Mouse (Mus musculus): ENCODE measurements around the gene Sf1. TPM values are rescaled to one million over a fixed set of nuclear protein-coding genes. Genes with fewer than 3 reads are reported as not detected.

The Sf1 gene
- polyA plus RNA-seq, 1 experiment from 2014 or later, result 58.4 TPM

DNA sequence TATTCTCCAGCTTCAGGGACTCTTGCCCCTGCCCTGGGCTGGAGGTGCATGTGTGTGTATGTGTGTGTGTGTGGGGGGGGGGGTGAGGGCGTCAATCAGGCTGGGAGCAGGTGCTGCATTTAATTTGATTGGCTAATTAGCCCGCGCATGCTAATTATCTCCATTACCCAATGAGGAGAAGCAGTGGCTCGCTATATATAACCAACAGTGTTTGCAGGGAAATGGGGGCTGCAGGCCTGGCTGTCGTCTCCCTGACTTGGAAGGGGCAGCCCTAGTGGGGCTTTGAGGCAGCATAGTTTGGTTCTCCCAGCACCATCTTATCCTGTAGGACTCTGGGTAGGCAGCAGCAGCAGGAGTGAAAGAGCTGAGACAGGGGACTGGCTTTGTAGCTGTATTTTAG is 62.1 kb downstream of the Sf1 start:
- ATAC-seq (ENCODE audit: low read depth), result no peak
- WGBS (ENCODE audit: insufficient replicate concordance), result 41% methylated on average over 5 of the region's 5 CpGs
- peaks cover 71% of the 10 kb centered on the region for H3K27me3 ChIP-seq (ENCODE audit: control insufficient read depth, insufficient read depth, low read depth, low read length)

GRCm38 (mm10) chr19:6426703-6427500 is 63.4 kb downstream of the Sf1 start:
- no peak overlapping the region for H3K4me2 ChIP-seq (ENCODE audit: low read depth, low read length)
- 19% methylated on average over 13 of the region's 13 CpGs for WGBS (ENCODE audit: insufficient replicate concordance)

More for the DNA sequence above, 62.1 kb downstream of the Sf1 start:
- Histone ChIP-seq H3K36me3 (ENCODE audit: control insufficient read depth, insufficient read depth) (no peaks in the 10 kb centered on the region), H3K27ac (ENCODE audit: low read length) (no peak overlapping the region), H3K9ac (ENCODE audit: low read depth, low read length) (no peak overlapping the region), H3K9me3 (replicated peaks; ENCODE audit: control insufficient read depth, low read length) (no peaks in the 10 kb centered on the region), H3K4me2 (ENCODE audit: low read depth, low read length) (no peak overlapping the region), H3K4me3 (ENCODE audit: low read depth, low read length) (no peak overlapping the region), H3K4me1 (ENCODE audit: control insufficient read depth, low read depth, low read length) (peaks cover 4% of the 10 kb centered on the region)

More at GRCm38 (mm10) chr19:6426703-6427500, 63.4 kb downstream of the Sf1 start:
- Histone ChIP-seq H3K4me3 (ENCODE audit: low read depth, low read length) (no peak overlapping the region), H3K9ac (ENCODE audit: low read depth, low read length) (no peak overlapping the region), H3K4me1 (ENCODE audit: control insufficient read depth, low read depth, low read length) (peaks cover 4% of the 10 kb centered on the region), H3K27me3 (ENCODE audit: control insufficient read depth, insufficient read depth, low read depth, low read length) (peaks cover 71% of the 10 kb centered on the region), H3K36me3 (ENCODE audit: control insufficient read depth, insufficient read depth) (no peaks in the 10 kb centered on the region), H3K9me3 (replicated peaks; ENCODE audit: control insufficient read depth, low read length) (no peaks in the 10 kb centered on the region), H3K27ac (ENCODE audit: low read length) (no peak overlapping the region)
- ATAC-seq (ENCODE audit: low read depth), result no peak

Small RNA genes within 50 kb of the gene (microRNA-seq; reads per million reads assigned to microRNA genes)
- gene Mir6989, result 2.0 reads per million

Other genes starting within 250 kb of the Sf1 start
- gene Sac3d1, start 245.0 kb upstream of the Sf1 start, polyA plus RNA-seq (2015; fragmentation: Nextera tagmentation; extraction: Ambion mirVana), result 16.5 and 16.8 TPM in 2 replicates
- gene Snx15, start 235.4 kb upstream of the Sf1 start, polyA plus RNA-seq (2015; fragmentation: Nextera tagmentation; extraction: Ambion mirVana), result 54.8 and 61.2 TPM in 2 replicates
- 0.09 and 0.66 TPM in 2 replicates for gene Batf2, start 222.7 kb upstream of the Sf1 start, polyA plus RNA-seq (2015; fragmentation: Nextera tagmentation; extraction: Ambion mirVana)
- gene Arl2, start 222.1 kb upstream of the Sf1 start, polyA plus RNA-seq (2015; fragmentation: Nextera tagmentation; extraction: Ambion mirVana), result 23.5 and 25.1 TPM in 2 replicates
- gene Majin, start 179.3 kb upstream of the Sf1 start, polyA plus RNA-seq (2015; fragmentation: Nextera tagmentation; extraction: Ambion mirVana), result not detected in 2 replicates
- gene Gpha2, start 137.3 kb upstream of the Sf1 start, polyA plus RNA-seq (2015; fragmentation: Nextera tagmentation; extraction: Ambion mirVana), result not detected in 2 replicates
- 3.5 and 3.7 TPM in 2 replicates for gene Ppp2r5b, start 127.8 kb upstream of the Sf1 start, polyA plus RNA-seq (2015; fragmentation: Nextera tagmentation; extraction: Ambion mirVana)
- 4.9 and 6.1 TPM in 2 replicates for gene Atg2a, start 122.0 kb upstream of the Sf1 start, polyA plus RNA-seq (2015; fragmentation: Nextera tagmentation; extraction: Ambion mirVana)
- gene Ehd1, start 87.0 kb upstream of the Sf1 start, polyA plus RNA-seq (2015; fragmentation: Nextera tagmentation; extraction: Ambion mirVana), result 62.1 and 68.6 TPM in 2 replicates
- gene Cdc42bpg, start 57.2 kb upstream of the Sf1 start, polyA plus RNA-seq (2015; fragmentation: Nextera tagmentation; extraction: Ambion mirVana), result 0.34 and 0.40 TPM in 2 replicates
- gene Men1, start 28.7 kb upstream of the Sf1 start, polyA plus RNA-seq (2015; fragmentation: Nextera tagmentation; extraction: Ambion mirVana), result 19.5 and 21.0 TPM in 2 replicates
- gene Map4k2, start 22.6 kb upstream of the Sf1 start, polyA plus RNA-seq (2015; fragmentation: Nextera tagmentation; extraction: Ambion mirVana), result 8.2 and 8.6 TPM in 2 replicates
- 5.8 and 11.2 TPM in 2 replicates for gene Pygm, start 20.7 kb downstream of the Sf1 start, polyA plus RNA-seq (2015; fragmentation: Nextera tagmentation; extraction: Ambion mirVana)
- gene Rasgrp2, start 35.6 kb downstream of the Sf1 start, polyA plus RNA-seq (2015; fragmentation: Nextera tagmentation; extraction: Ambion mirVana), result 78.8 and 81.7 TPM in 2 replicates
- gene Nrxn2, start 55.0 kb downstream of the Sf1 start, polyA plus RNA-seq (2015; fragmentation: Nextera tagmentation; extraction: Ambion mirVana), result 0.39 and 0.50 TPM in 2 replicates
- not detected in 2 replicates for gene Slc22a12, start 179.3 kb downstream of the Sf1 start, polyA plus RNA-seq (2015; fragmentation: Nextera tagmentation; extraction: Ambion mirVana)

Data from liver, embryonic 16.5 days (tissue).